Mouse (Mus musculus): ENCODE measurements around the gene Mvb12a. TPM values are rescaled to one million over a fixed set of nuclear protein-coding genes. Genes with fewer than 3 reads are reported as not detected.

Gene Mvb12a
- total RNA-seq, 2 experiments from 2014 or later, result 37.4 to 40.7 TPM

DNA sequence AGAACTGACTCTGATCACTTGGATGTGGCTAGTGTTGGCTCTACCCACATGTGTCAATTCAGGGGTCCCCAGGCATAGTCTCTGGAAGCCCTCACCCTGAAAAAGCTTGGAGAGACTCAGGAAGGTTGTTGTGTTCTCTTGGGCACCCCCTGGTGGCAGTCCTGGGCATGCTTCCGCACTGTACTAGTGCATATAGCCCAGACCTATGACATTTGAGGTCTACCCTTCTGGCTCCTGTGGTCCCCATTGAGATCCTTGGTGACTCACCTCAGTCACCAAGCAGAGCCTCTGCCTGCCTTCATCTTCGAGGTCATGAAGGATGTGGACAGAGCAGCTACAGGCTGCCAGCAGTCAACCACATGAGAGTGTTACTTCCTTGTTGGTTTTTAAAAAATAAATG is 44.2 kb downstream of the Mvb12a start:
- DNase-seq, result peak; percentile 66
- intact Hi-C loops (cut with DNase I), result no loop called here

DNA sequence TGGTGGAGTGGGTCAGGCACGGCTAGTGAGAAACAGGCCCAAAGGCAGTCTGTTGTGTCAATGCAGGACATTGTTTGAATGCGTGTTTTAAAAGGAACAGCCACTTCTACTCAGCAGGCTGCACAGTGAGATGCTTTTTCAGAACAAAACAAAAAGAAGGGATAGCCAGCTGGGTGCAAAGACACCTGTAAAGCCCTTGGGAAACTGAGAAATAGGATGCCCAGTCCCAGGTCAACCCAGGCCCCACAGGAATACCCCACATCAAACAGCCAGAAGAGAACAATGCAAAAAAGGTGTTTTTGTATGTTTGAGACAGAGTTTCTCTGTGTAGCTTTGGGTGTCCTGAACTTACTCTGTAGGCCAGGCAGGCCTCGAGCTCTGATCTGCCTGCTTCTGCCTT is 46.0 kb downstream of the Mvb12a start:
- intact Hi-C loops (cut with DNase I), result no loop called here
- DNase-seq, result no peak

DNA sequence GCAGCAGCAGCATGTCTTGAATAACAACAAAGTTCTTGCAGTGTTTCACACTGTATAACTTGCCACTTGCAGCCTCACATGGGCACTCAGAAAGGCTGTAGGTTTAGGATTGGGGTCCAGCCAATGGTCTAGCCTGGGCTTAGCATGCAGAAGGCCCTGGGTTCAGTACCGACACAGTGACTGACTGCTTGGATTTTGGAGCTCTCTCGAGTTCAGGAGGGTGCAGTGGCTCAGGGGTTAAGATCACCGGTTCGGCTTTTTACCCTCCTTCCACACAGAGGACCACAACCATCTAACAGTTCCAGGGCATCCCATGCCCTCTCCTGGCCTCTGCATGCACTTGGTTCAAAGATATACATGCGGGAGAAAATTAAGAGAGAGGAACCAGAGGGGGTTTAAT is 48.3 kb downstream of the Mvb12a start:
- DNase-seq, result no peak
- intact Hi-C loops (cut with DNase I), result no loop called here

DNA sequence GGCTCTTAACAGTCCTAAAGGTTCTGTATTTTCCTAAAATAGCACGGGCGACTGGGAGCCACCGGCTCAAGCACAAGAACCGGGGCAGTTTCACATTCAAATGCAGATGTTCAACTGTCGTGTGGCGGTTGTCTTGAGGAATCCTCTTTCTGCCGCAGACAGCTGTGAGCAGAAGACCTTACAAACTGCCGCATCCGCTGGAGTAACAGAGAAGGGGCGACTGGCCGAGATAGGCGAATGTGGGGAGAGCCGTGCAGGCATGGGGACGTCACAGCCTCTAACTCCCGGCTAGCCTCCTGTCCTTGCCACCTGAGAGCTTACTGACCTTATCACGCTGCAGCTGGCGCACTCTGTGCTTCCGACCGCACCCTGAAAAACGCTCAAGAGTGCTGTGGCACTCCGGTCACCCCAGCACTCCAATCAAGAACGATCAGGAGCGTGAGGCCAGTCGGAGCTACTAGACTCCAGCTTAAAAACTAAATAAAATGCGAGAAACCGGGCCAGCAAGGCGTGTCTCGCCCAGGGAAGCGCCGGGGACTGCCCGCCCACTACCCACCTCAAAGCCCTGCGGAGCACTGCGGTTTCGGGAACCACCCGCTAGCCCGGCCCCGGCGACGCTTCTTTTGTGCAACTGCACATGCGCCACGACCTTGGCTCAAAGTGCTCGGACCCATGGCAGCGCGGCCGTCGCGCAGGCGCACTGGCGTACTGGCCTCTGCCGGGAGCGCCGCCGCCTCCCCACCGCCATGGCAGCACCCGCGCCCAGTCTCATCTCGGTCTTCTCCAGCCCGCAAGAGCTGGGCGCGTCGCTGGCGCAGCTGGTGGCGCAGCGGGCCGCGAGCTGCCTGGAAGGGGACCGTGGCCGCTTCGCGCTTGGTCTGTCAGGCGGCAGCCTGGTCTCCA is 49.0 kb downstream of the Mvb12a start, which contains the start of gene Pgls:
Pgls (plus strand) TSS at position 706 of the 903 bp plus-strand sequence.
- intact Hi-C loops (cut with DNase I), result no loop called here
- DNase-seq, result peak; percentile 97

DNA sequence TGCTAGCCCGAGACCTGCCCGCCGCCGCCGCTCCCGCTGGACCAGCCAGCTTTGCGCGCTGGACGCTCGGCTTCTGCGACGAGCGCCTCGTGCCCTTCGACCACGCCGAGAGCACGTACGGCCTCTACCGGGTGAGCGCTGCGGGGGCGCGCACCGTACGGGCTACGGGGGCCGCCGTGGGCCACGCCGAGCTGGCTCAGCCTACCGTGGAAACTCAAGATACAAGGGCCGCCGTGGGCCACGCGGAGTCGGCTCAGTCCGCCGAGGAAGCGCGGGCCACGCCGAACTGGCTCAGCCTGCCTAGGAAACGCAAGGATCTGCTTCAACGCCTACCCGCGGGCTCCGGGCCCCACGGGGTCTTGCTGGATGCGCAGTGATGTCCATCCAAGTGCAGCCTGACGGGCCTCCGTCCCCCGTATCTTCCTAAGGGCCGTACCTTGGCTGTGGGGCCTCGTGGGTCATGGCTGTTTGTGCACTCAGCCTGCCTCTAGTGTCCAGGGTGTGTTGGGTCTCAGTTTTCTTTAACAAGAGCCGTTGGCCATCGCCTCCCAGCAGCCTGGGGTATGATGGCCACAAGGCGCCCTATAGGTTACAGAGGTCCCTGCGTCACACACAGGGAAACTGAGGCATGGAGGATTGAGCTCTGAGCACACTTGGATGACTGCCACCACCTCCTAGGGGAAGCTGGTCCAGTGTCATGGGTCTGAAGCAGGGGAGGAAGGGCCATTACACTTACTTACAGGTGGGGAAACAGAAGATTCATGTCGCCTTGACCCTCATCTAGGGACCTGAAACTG is 49.9 kb downstream of the Mvb12a start:
- intact Hi-C loops (cut with DNase I), result no loop called here

DNA sequence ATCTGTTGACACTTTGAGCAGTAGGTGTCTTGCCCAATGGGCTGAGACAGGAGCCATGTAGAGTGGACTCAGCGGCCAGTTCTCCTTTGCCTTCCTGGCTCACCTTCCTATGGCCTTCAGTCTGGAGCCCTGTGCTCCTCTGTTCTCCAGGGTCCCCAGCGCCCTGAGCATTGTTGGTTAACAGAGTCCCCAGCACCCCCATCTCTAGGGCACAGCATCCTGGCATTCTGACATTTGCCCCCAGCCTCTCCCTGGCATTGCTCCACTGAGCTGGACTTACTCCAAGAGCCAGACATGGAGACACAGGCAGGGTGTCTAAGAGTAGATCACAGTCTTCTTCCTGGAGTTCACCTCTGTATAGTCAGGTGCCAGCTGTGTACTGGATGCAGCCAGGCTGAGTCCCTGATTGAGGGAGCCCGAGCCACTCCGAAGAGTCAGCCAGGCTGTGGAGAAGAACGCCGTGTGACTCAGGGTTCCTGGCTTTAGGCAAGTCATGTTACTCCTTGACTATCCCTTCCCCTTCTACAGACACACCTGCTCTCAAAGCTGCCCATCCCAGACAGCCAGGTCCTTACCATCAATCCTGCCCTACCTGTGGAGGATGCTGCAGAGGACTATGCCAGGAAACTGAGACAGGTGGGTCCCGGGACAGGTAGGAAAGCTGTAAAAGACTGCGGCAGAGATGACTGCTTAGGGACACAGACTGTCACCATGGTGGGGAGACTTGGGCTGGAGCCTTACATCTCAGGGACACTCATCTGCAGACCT is 51.0 kb downstream of the Mvb12a start:
- intact Hi-C loops (cut with DNase I), result no loop called here

More for the DNA sequence above, 49.9 kb downstream of the Mvb12a start:
- peak; percentile 68 for DNase-seq

DNA sequence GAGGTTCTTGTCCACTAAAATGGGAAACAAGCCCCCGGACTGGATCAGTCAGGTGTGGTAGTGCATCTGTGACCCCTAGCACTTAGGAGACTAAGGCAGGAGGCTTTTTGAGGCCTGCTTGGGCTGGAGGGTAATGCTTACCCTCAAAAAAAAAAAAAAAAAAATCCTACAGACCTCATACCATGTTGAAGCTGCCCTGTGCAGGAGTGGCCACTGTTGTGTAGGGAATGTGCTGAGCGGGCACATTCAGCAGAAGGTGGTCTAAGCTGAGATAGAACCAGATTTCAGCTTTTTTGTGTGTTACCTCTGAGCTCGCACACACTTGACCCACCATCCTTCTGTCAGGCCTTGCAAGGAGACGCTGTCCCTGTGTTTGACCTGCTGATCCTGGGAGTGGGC is 51.6 kb downstream of the Mvb12a start:
- intact Hi-C loops (cut with DNase I), result no loop called here
- DNase-seq, result no peak

More for the DNA sequence above, 51.0 kb downstream of the Mvb12a start:
- no peak for DNase-seq

DNA sequence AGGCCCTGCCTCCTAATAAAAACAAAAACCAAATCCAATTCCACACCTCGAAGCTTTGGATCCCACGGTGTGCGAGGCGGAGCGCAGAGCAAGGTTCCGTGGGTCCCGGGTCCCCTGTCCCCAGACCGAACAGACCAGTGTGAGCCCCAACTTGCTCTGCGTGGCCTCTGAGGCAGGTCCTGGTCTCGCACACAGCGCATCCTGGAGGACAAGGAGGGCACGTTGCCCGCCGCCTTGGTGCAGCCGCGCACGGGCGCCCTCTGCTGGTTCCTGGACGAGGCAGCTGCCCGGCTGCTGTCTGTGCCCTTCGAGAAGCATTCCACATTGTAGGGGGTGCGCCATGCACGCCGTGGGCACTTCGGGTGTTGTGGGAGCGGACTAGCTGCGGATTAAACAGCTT is 53.1 kb downstream of the Mvb12a start:
- peak; percentile 93 for DNase-seq
- intact Hi-C loops (cut with DNase I), result loop anchor here (5.0 kb wide), 1 partner anchor 34 kb away; no protein-coding TSS in a partner anchor

DNA sequence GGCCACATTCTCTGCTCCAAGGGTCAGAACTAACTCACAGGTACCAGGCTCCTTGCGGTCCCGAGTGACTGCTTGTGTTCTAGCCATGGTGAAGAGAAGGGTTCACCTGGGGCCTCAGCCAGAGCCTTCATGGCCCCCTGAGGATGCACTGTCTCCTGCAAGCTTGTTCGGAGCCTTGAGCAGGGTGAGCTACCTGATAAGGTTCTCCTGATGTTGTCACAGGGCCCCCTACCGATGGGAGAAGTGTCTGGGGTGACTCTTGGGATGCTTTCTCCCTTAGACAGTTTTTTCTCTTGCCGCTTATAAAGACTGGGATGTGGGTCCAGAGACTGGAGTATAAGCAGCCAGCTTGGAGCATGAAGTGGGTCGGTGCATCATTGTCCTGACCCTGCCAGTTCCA is 53.7 kb downstream of the Mvb12a start:
- intact Hi-C loops (cut with DNase I), result loop anchor here (5.0 kb wide), 1 partner anchor 34 kb away; no protein-coding TSS in a partner anchor

DNA sequence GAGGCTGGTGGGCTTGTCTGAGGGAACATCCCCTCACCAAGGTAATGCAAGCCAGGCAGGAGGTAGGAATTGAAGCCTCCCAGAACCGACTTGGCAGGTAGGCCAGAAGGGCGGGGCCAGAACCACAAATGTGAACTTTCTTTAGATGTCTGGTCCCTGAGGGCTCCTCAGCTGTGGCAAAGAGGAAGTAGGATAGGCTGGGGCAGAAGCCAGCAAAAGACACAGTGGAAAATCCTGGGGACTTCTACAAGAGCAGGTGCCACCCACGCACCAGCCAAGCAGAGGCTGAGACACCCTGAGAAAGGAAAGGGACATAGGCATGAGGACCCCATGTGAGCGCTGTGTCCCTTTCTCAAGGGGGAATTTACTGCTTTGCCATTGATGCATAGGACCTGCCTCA is 54.1 kb downstream of the Mvb12a start:
- intact Hi-C loops (cut with DNase I), result loop anchor here (5.0 kb wide), 1 partner anchor 34 kb away; no protein-coding TSS in a partner anchor
- no peak for DNase-seq

More for the DNA sequence above, 53.7 kb downstream of the Mvb12a start:
- no peak for DNase-seq

DNA sequence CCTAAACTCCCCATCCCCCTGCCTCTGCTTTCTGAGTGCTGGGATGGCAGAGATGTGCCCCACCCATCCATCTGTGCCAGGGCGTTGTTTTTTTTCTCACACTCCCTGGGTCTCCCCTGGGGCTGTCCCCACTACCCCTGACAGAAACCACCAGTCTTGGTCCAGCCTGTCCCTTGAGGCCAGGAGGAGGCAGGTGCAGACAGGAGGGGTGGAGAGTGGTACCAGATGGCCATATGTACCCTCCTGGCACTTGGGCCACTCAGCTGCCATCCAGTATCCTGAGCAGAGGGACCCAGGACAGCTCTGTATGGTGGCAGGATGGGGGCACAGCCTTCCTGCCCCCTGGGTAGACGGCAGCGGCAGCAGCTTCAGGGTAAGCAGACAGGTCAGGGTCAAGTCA is 54.7 kb downstream of the Mvb12a start, which contains the start of gene Fam129c:
Fam129c (plus strand) TSS at position 198 of the 400 bp plus-strand sequence.
- no peak for DNase-seq
- intact Hi-C loops (cut with DNase I), result loop anchor here (5.0 kb wide), 1 partner anchor 35 kb away; no protein-coding TSS in a partner anchor

Other genes starting within 250 kb of the Mvb12a start
- gene Use1, start 176.1 kb upstream of the Mvb12a start, total RNA-seq (2021), result 100 to 1,000 TPM; 116 to 117 TPM
- gene Ocel1, start 171.6 kb upstream of the Mvb12a start, total RNA-seq (2021), result 10 to 100 TPM; 17.9 to 18.5 TPM
- 10 to 100 TPM; 32.2 to 33.1 TPM for gene Nr2f6, start 161.0 kb upstream of the Mvb12a start, total RNA-seq (2021)
- gene Ushbp1, start 147.1 kb upstream of the Mvb12a start, total RNA-seq (2021), result 1 to 10 TPM; 6.5 TPM
- 10 to 100 TPM; 75.8 to 88.0 TPM for gene Babam1, start 146.1 kb upstream of the Mvb12a start, total RNA-seq (2021)
- 1 to 10 TPM; 2.3 to 3.2 TPM for gene Ankle1, start 136.9 kb upstream of the Mvb12a start, total RNA-seq (2021)
- 100 to 1,000 TPM; 113 to 121 TPM for gene Abhd8, start 79.3 kb upstream of the Mvb12a start, total RNA-seq (2021)
- 10 to 100 TPM; 71.3 to 73.7 TPM for gene Mrpl34, start 78.0 kb upstream of the Mvb12a start, total RNA-seq (2021)
- gene Dda1, start 73.7 kb upstream of the Mvb12a start, total RNA-seq (2021), result 100 to 1,000 TPM; 135 to 139 TPM
- gene Ano8, start 57.0 kb upstream of the Mvb12a start, total RNA-seq (2021), result 10 to 100 TPM; 88.0 to 91.9 TPM
- 10 to 100 TPM; 23.0 to 24.1 TPM for gene Gtpbp3, start 54.8 kb upstream of the Mvb12a start, total RNA-seq (2021)
- gene Plvap, start 31.2 kb upstream of the Mvb12a start, total RNA-seq (2021), result 1 to 10 TPM; 6.2 to 7.3 TPM
- gene Ccdc194, start 17.2 kb upstream of the Mvb12a start, total RNA-seq (2021), result not detected
- 1 to 10 TPM; 3.0 to 3.5 TPM for gene Bst2, start 5.5 kb upstream of the Mvb12a start, total RNA-seq (2021)
- not detected for gene Tmem221, start 15.9 kb downstream of the Mvb12a start, total RNA-seq (2021)
- gene Nxnl1, start 23.7 kb downstream of the Mvb12a start, total RNA-seq (2021), result not detected
- 10 to 100 TPM; 60.5 to 71.1 TPM for gene Slc27a1, start 26.0 kb downstream of the Mvb12a start, total RNA-seq (2021)
- 10 to 100 TPM; 85.7 to 97.3 TPM for gene Pgls, start 49.3 kb downstream of the Mvb12a start, total RNA-seq (2021)
- 1 to 10 TPM; 7.9 to 8.0 TPM for gene Fam129c, start 54.7 kb downstream of the Mvb12a start, total RNA-seq (2021)
- gene Colgalt1, start 68.1 kb downstream of the Mvb12a start, total RNA-seq (2021), result 10 to 100 TPM; 88.2 to 88.6 TPM
- 100 to 1,000 TPM; 204 to 221 TPM for gene Unc13a, start 128.8 kb downstream of the Mvb12a start, total RNA-seq (2021)
- gene Jak3, start 133.4 kb downstream of the Mvb12a start, total RNA-seq (2021), result 1 to 10 TPM; 4.5 to 5.5 TPM
- 1 to 10 TPM in 1 of 2 experiments, under 1 TPM in 1; 0.70 to 1.6 TPM for gene Insl3, start 146.3 kb downstream of the Mvb12a start, total RNA-seq (2021)
- under 1 TPM; 0.22 to 0.36 TPM for gene B3gnt3, start 158.9 kb downstream of the Mvb12a start, total RNA-seq (2021)
- gene Fcho1, start 182.8 kb downstream of the Mvb12a start, total RNA-seq (2021), result 100 to 1,000 TPM; 153 to 162 TPM